Mouse (Mus musculus): ENCODE data around the gene Actl7b. TPM values are rescaled to one million over a fixed set of nuclear protein-coding genes. Genes with fewer than 3 reads are reported as not detected.

Gene Actl7b
- total and polyA plus RNA-seq, 3 experiments = 0.13 to 0.21 TPM; not detected in 1

GRCm38 (mm10) chr4:56696401-56696800 is 44.8 kb downstream of the Actl7b start:
- dilution Hi-C loops (cut with MboI; ENCODE audit: extremely low pct_ligation_motif_present, extremely low pct_unique_long_range_greater_than_20kb, low sequenced_read_pairs) = no loop called here
- TF ChIP-seq ZKSCAN1 (IDR thresholded peaks at IDR 0.05; ENCODE audit: borderline replicate concordance, low read depth, low read length) = no peak
- no peak for TF ChIP-seq IRF4 (IDR thresholded peaks at IDR 0.05; ENCODE audit: low read depth, low read length)
- no peak for TF ChIP-seq ZNF384 (IDR thresholded peaks at IDR 0.05; ENCODE audit: low read depth, low read length)
- no peak for TF ChIP-seq UBTF (IDR thresholded peaks at IDR 0.05; ENCODE audit: low read depth, low read length)
- TF ChIP-seq KAT2A (IDR thresholded peaks at IDR 0.05; ENCODE audit: insufficient replicate concordance, low read length) = no peak
- no peak for TF ChIP-seq CHD1 (IDR thresholded peaks at IDR 0.05; ENCODE audit: low read depth, low read length)
- no peak for TF ChIP-seq MXI1 (IDR thresholded peaks at IDR 0.05; ENCODE audit: low read depth, low read length)
- no peak for TF ChIP-seq POLR2A (IDR thresholded peaks at IDR 0.05; ENCODE audit: low read depth, low read length)
- TF ChIP-seq JUND (conservative IDR thresholded peaks at IDR 0.05; ENCODE audit: low read depth, low read length) = no peak
- TF ChIP-seq EP300 (IDR thresholded peaks at IDR 0.05; ENCODE audit: low read length) = no peak
- no peak for TF ChIP-seq RAD21 (IDR thresholded peaks at IDR 0.05; ENCODE audit: low read depth, low read length)
- no peak for TF ChIP-seq E2F4 (IDR thresholded peaks at IDR 0.05; ENCODE audit: insufficient replicate concordance, low read depth, low read length)
- no peak for TF ChIP-seq ELF1 (IDR thresholded peaks at IDR 0.05; ENCODE audit: low read depth, low read length)
- TF ChIP-seq ZMIZ1 (IDR thresholded peaks at IDR 0.05; ENCODE audit: low read depth, low read length) = no peak
- no peak overlapping the region for H3K9ac ChIP-seq (ENCODE audit: insufficient read depth, low read depth)

More at GRCm38 (mm10) chr4:56696401-56696800, 44.8 kb downstream of the Actl7b start:
- in situ Hi-C loops (cut with MboI; ENCODE audit: low pct_ligation_motif_present, low pct_unique_long_range_greater_than_20kb, low sequenced_read_pairs) = no loop called here
- Histone ChIP-seq H3K27me3 (replicated peaks) (no peaks in the 10 kb centered on the region), H3K79me2 (replicated peaks; ENCODE audit: control insufficient read depth, extremely low read depth, insufficient read depth, poor library complexity, severe bottlenecking) (no peaks in the 10 kb centered on the region), H3K4me1 (ENCODE audit: control insufficient read depth in 1 of 2, insufficient read depth in 2 of 2) (peaks cover 2 to 4% of the 10 kb centered on the region in 2 experiments; a peak in 2 of 4 replicates), H3K27ac (ENCODE audit: insufficient read depth, low read depth) (no peak overlapping the region), H3K4me3 (replicated peaks in 1 of 3; ENCODE audit: low read depth in 2 of 3, low read length in 2 of 3, poor library complexity in 1 of 3) (no peak overlapping the region), H3K4me2 (ENCODE audit: insufficient read depth, low read depth, poor library complexity, severe bottlenecking) (no peak overlapping the region), H3K9me3 (replicated peaks; ENCODE audit: low read length) (peaks cover 2% of the 10 kb centered on the region), H3K36me3 (replicated peaks in 1 of 2; ENCODE audit: control insufficient read depth in 1 of 2, insufficient read depth in 1 of 2, low read length in 1 of 2) (no peaks in the 10 kb centered on the region)
- DNase-seq (ENCODE audit: extremely low read depth) = no peak

Other genes starting within 250 kb of the Actl7b start
- gene Gm26657, start 1.4 kb downstream of the Actl7b start, total RNA-seq (2012; rRNA removed) = 0.08 TPM in 1 of 2 replicates, not detected in the other
- not detected in 2 replicates for gene Gm26657, start 1.4 kb downstream of the Actl7b start, total RNA-seq (2014; rRNA removed)
- not detected in 2 replicates for gene Gm26657, start 1.4 kb downstream of the Actl7b start, polyA plus RNA-seq (2012; ENCODE audit: insufficient read length, low read depth)
- gene Actl7a, start 2.0 kb upstream of the Actl7b start, total RNA-seq (2012; rRNA removed) = 0.08 and 0.13 TPM in 2 replicates
- gene Actl7a, start 2.0 kb upstream of the Actl7b start, total RNA-seq (2014; rRNA removed) = not detected in 2 replicates
- gene Actl7a, start 2.0 kb upstream of the Actl7b start, polyA plus RNA-seq (2012; ENCODE audit: insufficient read length, low read depth) = not detected in 2 replicates
- gene Elp1, start 60.9 kb upstream of the Actl7b start, total RNA-seq (2012; rRNA removed) = 58.1 and 68.0 TPM in 2 replicates
- gene Elp1, start 60.9 kb upstream of the Actl7b start, total RNA-seq (2014; rRNA removed) = 88.4 and 98.2 TPM in 2 replicates
- gene Elp1, start 60.9 kb upstream of the Actl7b start, polyA plus RNA-seq (2012; ENCODE audit: insufficient read length, low read depth) = 54.3 and 58.2 TPM in 2 replicates
- 8.2 and 11.1 TPM in 2 replicates for gene Fam206a, start 60.9 kb upstream of the Actl7b start, total RNA-seq (2012; rRNA removed)
- gene Fam206a, start 60.9 kb upstream of the Actl7b start, total RNA-seq (2014; rRNA removed) = 6.0 and 7.9 TPM in 2 replicates
- 26.1 and 29.4 TPM in 2 replicates for gene Fam206a, start 60.9 kb upstream of the Actl7b start, polyA plus RNA-seq (2012; ENCODE audit: insufficient read length, low read depth)
- gene Ctnnal1, start 123.7 kb upstream of the Actl7b start, total RNA-seq (2012; rRNA removed) = 3.3 and 4.0 TPM in 2 replicates
- gene Ctnnal1, start 123.7 kb upstream of the Actl7b start, total RNA-seq (2014; rRNA removed) = 5.2 and 5.3 TPM in 2 replicates
- gene Ctnnal1, start 123.7 kb upstream of the Actl7b start, polyA plus RNA-seq (2012; ENCODE audit: insufficient read length, low read depth) = 4.2 and 4.9 TPM in 2 replicates
- 8.4 and 9.0 TPM in 2 replicates for gene Tmem245, start 206.0 kb upstream of the Actl7b start, total RNA-seq (2012; rRNA removed)
- 4.0 and 4.4 TPM in 2 replicates for gene Tmem245, start 206.0 kb upstream of the Actl7b start, total RNA-seq (2014; rRNA removed)
- gene Tmem245, start 206.0 kb upstream of the Actl7b start, polyA plus RNA-seq (2012; ENCODE audit: insufficient read length, low read depth) = 4.7 and 5.6 TPM in 2 replicates
- gene Frrs1l, start 248.9 kb upstream of the Actl7b start, total RNA-seq (2012; rRNA removed) = not detected in 2 replicates
- gene Frrs1l, start 248.9 kb upstream of the Actl7b start, total RNA-seq (2014; rRNA removed) = not detected in 2 replicates
- gene Frrs1l, start 248.9 kb upstream of the Actl7b start, polyA plus RNA-seq (2012; ENCODE audit: insufficient read length, low read depth) = not detected in 2 replicates